Mouse (Mus musculus): Measurements from ENCODE around the gene Nploc4. TPM values are rescaled to one million over a fixed set of nuclear protein-coding genes. Genes with fewer than 3 reads are reported as not detected.

Nploc4 gene
- polyA plus RNA-seq, 1 experiment: 35.9 TPM

Other genes starting within 250 kb of the Nploc4 start
- gene Bahcc1, start 204.8 kb downstream of the Nploc4 start, polyA plus RNA-seq (2012; ENCODE audit: insufficient read depth, insufficient read length, missing spikeins): 5.7 and 5.9 TPM in 2 replicates
- gene Actg1, start 89.2 kb downstream of the Nploc4 start, polyA plus RNA-seq (2012; ENCODE audit: insufficient read depth, insufficient read length, missing spikeins): 325 and 418 TPM in 2 replicates
- not detected in 2 replicates for gene Fscn2, start 76.2 kb downstream of the Nploc4 start, polyA plus RNA-seq (2012; ENCODE audit: insufficient read depth, insufficient read length, missing spikeins)
- gene Faap100, start 58.9 kb downstream of the Nploc4 start, polyA plus RNA-seq (2012; ENCODE audit: insufficient read depth, insufficient read length, missing spikeins): 6.2 and 7.3 TPM in 2 replicates
- not detected in 2 replicates for gene Tspan10, start 4.9 kb upstream of the Nploc4 start, polyA plus RNA-seq (2012; ENCODE audit: insufficient read depth, insufficient read length, missing spikeins)
- not detected in 2 replicates for gene Pde6g, start 15.8 kb upstream of the Nploc4 start, polyA plus RNA-seq (2012; ENCODE audit: insufficient read depth, insufficient read length, missing spikeins)
- 58.7 and 70.2 TPM in 2 replicates for gene Oxld1, start 20.4 kb upstream of the Nploc4 start, polyA plus RNA-seq (2012; ENCODE audit: insufficient read depth, insufficient read length, missing spikeins)
- 5.7 and 8.6 TPM in 2 replicates for gene Ccdc137, start 20.4 kb upstream of the Nploc4 start, polyA plus RNA-seq (2012; ENCODE audit: insufficient read depth, insufficient read length, missing spikeins)
- 11.4 and 20.4 TPM in 2 replicates for gene Arl16, start 29.9 kb upstream of the Nploc4 start, polyA plus RNA-seq (2012; ENCODE audit: insufficient read depth, insufficient read length, missing spikeins)
- 278 and 304 TPM in 2 replicates for gene Mrpl12, start 46.9 kb upstream of the Nploc4 start, polyA plus RNA-seq (2012; ENCODE audit: insufficient read depth, insufficient read length, missing spikeins)
- 32.9 and 33.9 TPM in 2 replicates for gene Slc25a10, start 54.1 kb upstream of the Nploc4 start, polyA plus RNA-seq (2012; ENCODE audit: insufficient read depth, insufficient read length, missing spikeins)
- not detected in 2 replicates for gene Gcgr, start 93.0 kb upstream of the Nploc4 start, polyA plus RNA-seq (2012; ENCODE audit: insufficient read depth, insufficient read length, missing spikeins)
- gene Mcrip1, start 112.0 kb upstream of the Nploc4 start, polyA plus RNA-seq (2012; ENCODE audit: insufficient read depth, insufficient read length, missing spikeins): 24.6 and 28.0 TPM in 2 replicates
- gene Ppp1r27, start 113.4 kb upstream of the Nploc4 start, polyA plus RNA-seq (2012; ENCODE audit: insufficient read depth, insufficient read length, missing spikeins): 4.1 and 5.5 TPM in 2 replicates
- 95.0 and 97.3 TPM in 2 replicates for gene P4hb, start 135.5 kb upstream of the Nploc4 start, polyA plus RNA-seq (2012; ENCODE audit: insufficient read depth, insufficient read length, missing spikeins)
- 117 and 146 TPM in 2 replicates for gene Arhgdia, start 143.9 kb upstream of the Nploc4 start, polyA plus RNA-seq (2012; ENCODE audit: insufficient read depth, insufficient read length, missing spikeins)
- gene Alyref, start 160.7 kb upstream of the Nploc4 start, polyA plus RNA-seq (2012; ENCODE audit: insufficient read depth, insufficient read length, missing spikeins): 49.2 and 58.8 TPM in 2 replicates
- 54.9 and 59.1 TPM in 2 replicates for gene Anapc11, start 160.7 kb upstream of the Nploc4 start, polyA plus RNA-seq (2012; ENCODE audit: insufficient read depth, insufficient read length, missing spikeins)
- not detected in 2 replicates for gene Npb, start 170.8 kb upstream of the Nploc4 start, polyA plus RNA-seq (2012; ENCODE audit: insufficient read depth, insufficient read length, missing spikeins)
- gene Pcyt2, start 180.2 kb upstream of the Nploc4 start, polyA plus RNA-seq (2012; ENCODE audit: insufficient read depth, insufficient read length, missing spikeins): 104 and 131 TPM in 2 replicates
- 5.8 and 10.5 TPM in 2 replicates for gene Sirt7, start 187.5 kb upstream of the Nploc4 start, polyA plus RNA-seq (2012; ENCODE audit: insufficient read depth, insufficient read length, missing spikeins)
- 10.4 and 13.3 TPM in 2 replicates for gene Mafg, start 195.9 kb upstream of the Nploc4 start, polyA plus RNA-seq (2012; ENCODE audit: insufficient read depth, insufficient read length, missing spikeins)
- 1.0 and 1.3 TPM in 2 replicates for gene Pycr1, start 206.1 kb upstream of the Nploc4 start, polyA plus RNA-seq (2012; ENCODE audit: insufficient read depth, insufficient read length, missing spikeins)
- gene Myadml2, start 210.4 kb upstream of the Nploc4 start, polyA plus RNA-seq (2012; ENCODE audit: insufficient read depth, insufficient read length, missing spikeins): 2.7 and 3.8 TPM in 2 replicates
- gene Notum, start 223.5 kb upstream of the Nploc4 start, polyA plus RNA-seq (2012; ENCODE audit: insufficient read depth, insufficient read length, missing spikeins): not detected in 2 replicates
- gene Aspscr1, start 235.3 kb upstream of the Nploc4 start, polyA plus RNA-seq (2012; ENCODE audit: insufficient read depth, insufficient read length, missing spikeins): 33.3 and 33.7 TPM in 2 replicates